Mouse (Mus musculus) small intestine, adult 10 weeks (tissue): Measurements from ENCODE around the gene U2af1l4. TPM values are rescaled to one million over a fixed set of nuclear protein-coding genes. Genes with fewer than 3 reads are reported as not detected.

Experiments used
- polyA plus RNA-seq: library from polyadenylated mRNA; stranded (reverse); fragments of 350-450 nt; fragmentation: Illumina TruSeq; extraction: RNeasy Lipid Tissue Mini Kit (QIAGEN cat#74804); gene quantifications from one replicate; pipeline ENCODE4 v1.2.3, GENCODE M21; 2014; ENCODE audit warnings: low replicate concordance

Gene U2af1l4
- polyA plus RNA-seq: 2.6 TPM

GRCm38 (mm10) chr7:30563117-30563905, at the start of gene U2af1l4, which contains the start of the genes Gm49396 and Psenen:
Gene U2af1l4 (plus strand): TSS chr7:30563301.
Gene Gm49396 (plus strand): TSS chr7:30563344.
Gene Psenen (minus strand): TSS chr7:30563627.

GRCm38 (mm10) chr7:30534633-30535577, 28.2 kb upstream of the U2af1l4 start, which contains the start of gene Arhgap33:
Gene Arhgap33 (minus strand): TSS chr7:30535060.

GRCm38 (mm10) chr7:30552102-30553020, 10.7 kb upstream of the U2af1l4 start, which contains the start of the genes Hspb6 and Proser3:
Gene Hspb6 (plus strand): TSS chr7:30552178.
Gene Proser3 (minus strand): TSS chr7:30552299.

GRCm38 (mm10) chr7:30559443-30559954, 3.6 kb upstream of the U2af1l4 start, which contains the start of gene Lin37:
Gene Lin37 (minus strand): TSS chr7:30559838.

GRCm38 (mm10) chr7:30564970-30565571, 2.0 kb downstream of the U2af1l4 start, which contains the start of gene Igflr1:
Gene Igflr1 (plus strand): TSS chr7:30565427.

GRCm38 (mm10) chr7:30588676-30589434, 25.8 kb downstream of the U2af1l4 start, which contains the start of gene Kmt2b:
Gene Kmt2b (minus strand): TSS chr7:30588726.

GRCm38 (mm10) chr7:30598786-30599185, 35.7 kb downstream of the U2af1l4 start, which contains the start of gene Zbtb32:
Gene Zbtb32 (minus strand): TSS chr7:30598909.

GRCm38 (mm10) chr7:30612654-30613402, 49.7 kb downstream of the U2af1l4 start, which contains the start of gene Upk1a:
Gene Upk1a (minus strand): TSS chr7:30612847.

Other genes with a start within 250 kb of the U2af1l4 start
- 1.6 TPM for gene Syne4, start 248.5 kb upstream of the U2af1l4 start, polyA plus RNA-seq
- 0.71 TPM for gene E130208F15Rik, start 241.6 kb upstream of the U2af1l4 start, polyA plus RNA-seq
- gene Sdhaf1, start 239.4 kb upstream of the U2af1l4 start, polyA plus RNA-seq: 1.3 TPM
- gene Lrfn3, start 200.5 kb upstream of the U2af1l4 start, polyA plus RNA-seq: 0.41 TPM
- gene Tyrobp, start 149.5 kb upstream of the U2af1l4 start, polyA plus RNA-seq: 2.8 TPM
- not detected for gene Hcst, start 143.4 kb upstream of the U2af1l4 start, polyA plus RNA-seq
- gene Nfkbid, start 141.6 kb upstream of the U2af1l4 start, polyA plus RNA-seq: 0.67 TPM
- 9.8 TPM for gene Aplp1, start 117.8 kb upstream of the U2af1l4 start, polyA plus RNA-seq
- not detected for gene Kirrel2, start 105.6 kb upstream of the U2af1l4 start, polyA plus RNA-seq
- 0.15 TPM for gene Nphs1, start 105.0 kb upstream of the U2af1l4 start, polyA plus RNA-seq
- not detected for gene Prodh2, start 69.7 kb upstream of the U2af1l4 start, polyA plus RNA-seq
- 0.11 TPM for gene Arhgap33, start 28.2 kb upstream of the U2af1l4 start, polyA plus RNA-seq
- 28.5 TPM for gene Hspb6, start 11.1 kb upstream of the U2af1l4 start, polyA plus RNA-seq
- 0.97 TPM for gene Proser3, start 11.0 kb upstream of the U2af1l4 start, polyA plus RNA-seq
- gene Lin37, start 3.5 kb upstream of the U2af1l4 start, polyA plus RNA-seq: not detected
- gene Gm49396, start within 50 bp of the U2af1l4 start, polyA plus RNA-seq: 6.2 TPM
- 17.3 TPM for gene Psenen, start 326 bp downstream of the U2af1l4 start, polyA plus RNA-seq
- gene Igflr1, start 2.1 kb downstream of the U2af1l4 start, polyA plus RNA-seq: not detected
- 4.6 TPM for gene Kmt2b, start 25.4 kb downstream of the U2af1l4 start, polyA plus RNA-seq
- gene Zbtb32, start 35.6 kb downstream of the U2af1l4 start, polyA plus RNA-seq: not detected
- not detected for gene Upk1a, start 49.5 kb downstream of the U2af1l4 start, polyA plus RNA-seq
- gene Cox6b1, start 62.9 kb downstream of the U2af1l4 start, polyA plus RNA-seq: 1,034 TPM
- gene Etv2, start 72.6 kb downstream of the U2af1l4 start, polyA plus RNA-seq: not detected
- not detected for gene Rbm42, start 87.0 kb downstream of the U2af1l4 start, polyA plus RNA-seq
- gene Haus5, start 101.7 kb downstream of the U2af1l4 start, polyA plus RNA-seq: 2.8 TPM
- gene Pmis2, start 108.3 kb downstream of the U2af1l4 start, polyA plus RNA-seq: not detected
- gene 2200002J24Rik, start 135.6 kb downstream of the U2af1l4 start, polyA plus RNA-seq: not detected
- gene Atp4a, start 148.9 kb downstream of the U2af1l4 start, polyA plus RNA-seq: not detected
- 4.8 TPM for gene Tmem147, start 166.2 kb downstream of the U2af1l4 start, polyA plus RNA-seq
- not detected for gene Gapdhs, start 180.4 kb downstream of the U2af1l4 start, polyA plus RNA-seq
- gene Sbsn, start 188.2 kb downstream of the U2af1l4 start, polyA plus RNA-seq: 0.15 TPM
- not detected for gene Dmkn, start 200.5 kb downstream of the U2af1l4 start, polyA plus RNA-seq
- gene Krtdap, start 224.6 kb downstream of the U2af1l4 start, polyA plus RNA-seq: not detected